Mouse (Mus musculus) E14TG2a.4 (cell line): ENCODE measurements around the gene Ugt1a5.

Source experiments
- CTCF ChIP-seq: conservative IDR thresholded peaks from 2 replicates; pipeline ENCODE4 v1.5.1; 2014; ENCODE audit warnings: low read length
- NANOG ChIP-seq: IDR thresholded peaks from 2 replicates; pipeline ENCODE4 v1.6.1; 2014; ENCODE audit warnings: borderline replicate concordance, low read length, mixed read lengths

DNA sequence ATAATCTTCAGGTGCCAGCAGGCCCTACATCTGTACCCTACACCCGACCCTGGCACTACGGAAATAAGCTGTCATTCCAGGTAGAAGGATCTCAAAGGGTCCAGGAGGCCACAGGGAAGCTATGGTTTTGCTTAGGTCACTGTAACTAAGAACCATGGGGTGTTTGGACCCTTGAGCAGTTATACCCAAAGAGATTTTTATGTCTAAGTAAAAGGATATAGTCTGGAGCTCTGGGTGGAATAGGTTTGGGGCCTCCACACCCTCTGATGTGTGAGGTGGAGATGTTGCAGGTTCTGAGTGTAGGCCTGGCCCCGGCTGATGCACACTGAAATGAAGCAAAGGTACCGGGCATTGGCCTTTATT lies 68.4 kb downstream of the Ugt1a5 start:
- TF ChIP-seq CTCF (no peak), NANOG (no peak)
